Mouse (Mus musculus) adrenal gland, postnatal 14 days (tissue): ENCODE results near the gene Herc3. TPM values are rescaled to one million over a fixed set of nuclear protein-coding genes. Genes with fewer than 3 reads are reported as not detected.
"Not testable (repeated sequence)": the region's sequence is repeated elsewhere in the genome, so short reads cannot be mapped to it uniquely, and the experiment has no call there.

Experiments used
- DNase-seq: peaks from one replicate; pipeline ENCODE4 v3.0.0; 2021; ENCODE audit warnings: mixed read lengths
- long read RNA-seq, 2 experiments: library from polyadenylated mRNA; stranded (forward); transcript quantifications; one replicate each; pipeline ENCODE4 v2.0.0; 2021
- total RNA-seq: library from RNA; stranded (reverse); gene quantifications from 2 replicates; pipeline ENCODE4 v1.2.3, GENCODE M21; 2021

The Herc3 gene
- total RNA-seq = 35.3 and 43.8 TPM in 2 replicates
- long read RNA-seq, experiment 1, partial matches to known transcripts = 2 of 7 reads
- long read RNA-seq, experiment 1, other reads (novel, unspliced or antisense) = 5 of 7 reads
- long read RNA-seq, experiment 2, partial matches to known transcripts = 1 of 5 reads
- long read RNA-seq, experiment 2, other reads (novel, unspliced or antisense) = 4 of 5 reads

DNA sequence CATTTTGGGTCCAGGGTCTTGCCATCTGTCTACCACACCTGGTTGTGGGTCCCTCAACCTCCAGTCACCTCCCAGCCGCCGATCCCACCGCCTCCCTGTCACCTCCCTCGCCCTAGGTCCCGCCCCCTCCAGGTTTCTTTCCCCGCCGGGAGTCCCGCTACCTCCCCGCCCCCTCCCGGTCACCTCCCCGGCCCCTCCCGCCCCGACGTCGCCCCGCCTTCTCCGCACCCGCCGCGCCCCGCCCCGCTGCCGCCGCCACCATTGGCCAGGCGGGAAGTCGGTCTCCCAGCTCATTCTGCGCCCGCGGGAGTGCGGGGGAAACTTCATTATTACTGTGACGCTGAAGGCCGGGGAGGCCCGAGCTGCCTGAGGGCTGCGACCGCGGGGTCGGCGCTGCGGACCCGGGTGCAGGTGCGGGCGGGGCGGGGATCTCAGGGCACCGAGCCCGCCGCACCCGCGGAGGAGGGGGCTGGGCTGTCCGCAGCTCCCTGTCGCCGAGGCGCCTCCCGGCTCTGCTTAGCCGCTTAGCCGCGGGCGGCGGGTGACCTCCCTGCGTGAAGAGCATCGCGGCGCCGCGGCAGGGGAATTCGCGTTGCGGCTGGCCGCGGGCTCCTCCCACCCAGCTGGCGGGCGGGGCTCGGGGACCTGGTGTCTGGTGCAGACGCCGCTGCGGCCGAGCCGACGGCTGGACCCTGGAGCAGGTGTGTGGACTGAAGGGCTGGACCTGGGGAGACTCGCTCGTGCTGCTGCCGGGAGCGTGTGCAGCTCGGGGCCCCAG lies at the start of gene Herc3:
Gene Herc3, plus strand, starts transcription at position 234 of the 778 bp plus-strand sequence.
- peak; percentile 93 for DNase-seq

DNA sequence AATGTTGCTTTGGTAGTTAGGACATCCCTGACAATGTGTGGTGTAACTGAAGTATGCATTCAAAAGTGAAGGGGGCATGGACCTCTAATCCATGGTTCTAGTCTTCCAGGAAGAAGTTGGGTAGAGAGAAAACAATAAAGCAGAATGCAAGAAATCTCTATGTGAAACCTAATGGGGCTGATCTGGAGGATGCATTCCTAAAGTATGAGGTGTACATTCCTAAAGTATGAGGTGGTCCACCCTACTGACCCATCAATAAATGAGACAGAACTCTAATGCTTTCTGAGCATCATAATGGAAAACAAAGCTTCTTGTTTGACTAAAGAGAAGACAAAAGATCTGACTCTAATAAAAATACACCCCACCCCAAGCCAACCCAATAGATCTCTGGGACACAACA lies 29.9 kb upstream of the Herc3 start:
- no peak for DNase-seq

DNA sequence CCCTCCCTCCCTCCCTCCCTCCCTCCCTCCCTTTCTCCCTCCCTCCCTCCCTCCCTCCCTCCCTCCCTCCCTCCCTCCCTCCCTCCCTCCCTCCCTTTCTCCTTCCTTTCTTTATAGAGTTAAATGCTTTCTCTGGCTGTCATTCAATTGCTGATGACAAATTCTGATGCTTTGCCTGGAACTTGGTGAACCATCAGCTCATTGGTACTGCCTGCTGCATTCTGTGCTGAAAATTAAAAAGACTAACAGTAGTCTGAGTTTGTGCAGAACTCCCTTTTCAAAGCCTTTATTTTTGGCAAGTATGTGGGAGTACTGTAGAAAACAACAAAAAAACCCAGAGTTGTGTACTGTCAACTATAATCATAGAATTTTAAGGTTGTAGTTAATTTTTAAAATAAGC lies 16.9 kb upstream of the Herc3 start:
- DNase-seq = no peak

DNA sequence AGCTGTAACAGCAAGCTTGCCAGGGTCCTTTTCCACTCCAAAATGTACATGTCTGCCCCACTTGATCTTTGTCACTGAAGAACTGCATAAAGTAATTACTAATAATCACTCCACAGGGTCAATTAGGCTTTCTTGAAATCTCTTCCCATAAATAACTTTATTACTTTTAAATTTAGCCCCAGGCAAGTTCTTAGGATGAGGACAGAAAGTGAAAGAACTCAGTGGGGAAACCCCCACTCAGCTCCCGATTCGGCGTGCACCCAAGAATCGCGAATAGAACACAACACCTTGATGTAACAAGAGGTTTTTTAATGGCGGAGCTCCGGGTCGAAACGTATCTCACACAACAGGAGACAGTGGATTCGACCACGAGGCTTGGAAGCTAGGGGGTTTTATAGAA lies 14.2 kb upstream of the Herc3 start:
- DNase-seq = not testable (repeated sequence)

DNA sequence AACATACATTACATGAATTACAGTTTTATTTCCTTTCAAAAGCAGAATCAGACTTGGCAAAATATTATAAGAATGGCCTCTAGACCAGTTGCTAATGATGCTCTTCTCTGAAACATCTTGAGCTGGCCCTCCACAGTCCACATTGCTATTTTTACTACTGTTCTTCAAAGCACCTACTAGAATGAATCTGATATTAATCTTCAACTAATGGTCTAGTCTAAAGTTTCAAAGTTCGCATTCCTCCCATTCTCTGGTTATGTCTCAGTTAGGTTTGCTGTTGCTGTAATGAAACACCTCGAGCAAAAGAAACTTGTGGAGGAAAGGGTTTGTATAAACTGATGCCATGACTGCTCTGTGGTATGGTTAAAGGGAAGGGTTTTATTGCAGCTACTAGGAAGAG lies 5.6 kb upstream of the Herc3 start:
- DNase-seq = no peak

DNA sequence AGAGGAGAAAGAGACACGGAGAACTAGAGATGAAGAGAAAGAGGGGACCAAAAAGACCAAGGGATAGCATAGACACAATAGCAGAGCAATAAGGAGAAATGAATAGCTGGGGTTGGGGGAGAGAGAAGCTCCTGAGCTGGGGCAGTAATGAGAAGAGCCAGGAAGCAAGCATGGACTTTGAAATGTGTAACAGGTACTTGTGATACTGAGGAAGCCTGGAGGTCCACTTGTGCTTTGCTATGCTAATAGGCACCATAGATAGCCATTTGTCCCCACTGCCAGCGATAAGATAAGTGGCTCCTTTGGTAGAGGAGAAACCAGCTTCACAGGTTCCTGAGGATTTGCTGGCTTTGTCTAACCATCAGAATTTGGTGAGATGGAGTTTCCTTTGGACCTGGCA lies 5.2 kb upstream of the Herc3 start:
- DNase-seq = no peak

DNA sequence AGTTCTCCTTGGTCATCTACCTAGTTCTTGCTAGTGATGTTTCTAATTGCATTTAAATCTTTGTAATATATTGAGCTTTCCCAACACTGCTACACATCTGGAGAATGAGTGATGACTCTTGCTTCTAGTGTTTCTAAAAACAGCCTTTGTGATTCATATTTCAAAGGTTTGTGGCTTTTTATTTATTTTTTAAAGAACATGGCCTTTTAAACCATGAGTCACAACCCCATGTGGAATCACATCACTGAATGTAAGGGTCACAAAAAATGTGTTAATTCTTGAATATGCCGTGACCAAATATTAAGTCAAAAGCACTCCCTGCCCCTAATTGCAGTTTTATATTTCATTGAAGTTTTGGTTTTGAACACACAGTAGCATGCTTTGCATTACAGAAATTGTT lies 2.7 kb upstream of the Herc3 start:
- DNase-seq = no peak

DNA sequence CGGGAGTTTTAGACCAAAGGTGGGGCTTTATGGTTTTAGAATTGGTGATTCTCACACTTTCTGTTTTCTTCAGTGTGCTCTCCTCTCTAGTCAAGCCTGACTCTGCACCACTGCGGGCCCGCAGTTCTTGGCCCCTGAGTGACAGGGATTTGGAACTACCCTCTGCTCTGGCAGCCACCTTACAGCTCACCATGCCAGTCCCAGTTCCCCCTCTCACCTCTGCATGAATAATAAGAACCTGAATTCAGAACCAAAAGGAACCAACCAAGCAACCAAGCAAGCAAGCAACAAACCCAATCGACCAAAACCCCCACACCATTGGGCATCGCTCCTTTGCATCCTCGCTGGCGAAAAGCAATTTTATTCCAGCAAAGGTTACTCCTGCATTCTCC lies 429 bp upstream of the Herc3 start:
- no peak for DNase-seq

DNA sequence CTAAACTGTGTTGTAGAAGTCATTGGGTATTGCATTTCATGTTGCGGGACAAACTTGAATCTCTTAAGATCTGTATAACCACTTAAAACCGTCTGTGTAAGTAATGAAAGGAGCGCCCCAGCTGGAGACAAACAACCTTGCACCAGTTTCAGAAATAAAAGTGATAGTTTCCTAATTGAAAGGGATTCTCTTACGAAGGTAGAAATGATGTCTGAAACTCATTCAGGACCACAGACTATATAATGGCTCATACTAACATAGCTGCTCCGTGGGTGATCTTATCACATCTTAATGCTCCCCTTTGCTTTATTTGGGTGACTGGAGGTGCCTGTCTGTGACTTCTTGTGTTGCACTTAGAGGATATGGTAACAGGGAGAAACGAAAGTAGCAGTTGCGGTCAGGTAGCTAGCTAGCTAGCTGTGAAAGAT lies 1.3 kb downstream of the Herc3 start:
- peak; percentile 22 for DNase-seq

DNA sequence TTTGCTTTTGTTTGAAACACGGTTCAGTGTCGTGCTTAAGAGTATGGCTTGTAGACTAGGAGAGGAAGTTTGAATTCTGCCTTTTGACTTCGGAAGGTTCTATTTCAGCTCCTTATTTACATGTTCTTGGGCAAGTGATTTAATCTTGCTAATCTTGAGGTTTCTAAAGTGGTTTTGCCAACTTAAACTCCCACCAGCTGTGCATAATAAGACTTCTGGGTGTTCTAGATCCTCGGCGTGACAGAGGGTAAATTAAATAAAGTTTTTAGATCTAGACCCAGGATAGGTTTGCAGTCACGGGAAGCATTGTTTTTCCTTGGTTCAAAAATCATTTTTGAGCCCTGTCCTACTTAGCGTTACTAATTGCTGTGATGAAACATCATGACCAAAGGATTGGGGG lies 3.2 kb downstream of the Herc3 start:
- DNase-seq = no peak

DNA sequence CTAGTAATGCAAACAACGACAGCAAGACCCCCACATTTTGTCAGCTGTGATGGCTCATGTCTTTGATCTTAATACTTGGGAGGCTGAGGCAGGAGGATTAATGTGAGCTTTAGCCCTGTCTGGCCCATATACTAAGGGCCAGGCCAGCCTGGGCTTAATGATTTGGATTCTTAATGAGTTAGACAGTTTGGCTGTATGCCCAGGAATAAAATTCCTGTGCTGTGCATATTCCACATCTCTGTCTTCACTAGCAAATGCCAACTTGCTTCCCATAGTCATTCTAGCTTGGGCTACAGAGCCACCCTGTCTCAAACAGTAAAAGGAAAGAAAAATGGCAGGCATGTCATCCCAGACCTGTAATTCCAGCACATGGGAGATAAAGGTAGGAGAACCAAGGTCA lies 4.3 kb downstream of the Herc3 start:
- no peak for DNase-seq

DNA sequence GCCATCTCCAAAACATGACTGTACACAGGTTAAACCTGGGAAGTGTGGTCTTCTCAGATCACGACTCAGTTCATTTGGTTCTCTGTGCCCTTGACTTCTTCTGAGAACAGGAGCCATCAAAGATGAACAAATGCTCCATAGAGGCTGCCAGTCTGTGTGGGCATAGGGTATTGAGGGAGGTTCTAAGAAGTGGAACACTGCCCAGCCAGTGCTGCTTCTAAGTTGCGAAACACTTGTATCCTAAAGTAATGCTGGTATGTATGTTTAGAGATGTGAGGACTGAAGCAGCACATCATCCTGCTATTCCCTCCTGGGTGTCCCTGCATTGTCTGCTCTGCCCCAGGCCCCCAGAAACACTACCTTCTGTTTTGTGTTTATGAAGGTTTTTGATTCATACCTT lies 5.2 kb downstream of the Herc3 start:
- no peak for DNase-seq

DNA sequence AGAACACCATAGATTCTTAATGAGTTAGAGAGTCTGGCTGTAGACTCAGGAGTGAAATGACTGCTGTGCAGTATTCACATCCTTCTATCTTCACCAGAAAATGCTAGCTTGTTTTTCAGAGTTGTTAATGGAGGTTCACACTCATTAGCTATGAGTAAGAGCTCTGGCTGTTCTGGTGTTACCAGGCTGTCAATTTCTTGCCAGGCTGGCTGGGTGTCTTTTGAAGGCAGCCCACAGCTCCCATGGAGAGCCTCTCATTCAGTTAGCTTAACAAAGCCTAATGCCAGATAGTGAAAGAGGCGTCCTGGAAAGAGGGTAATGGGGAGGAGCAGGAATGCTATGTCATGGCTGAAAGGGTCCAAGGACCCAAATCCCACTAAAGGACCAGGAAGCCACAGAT lies 6.7 kb downstream of the Herc3 start:
- no peak for DNase-seq

DNA sequence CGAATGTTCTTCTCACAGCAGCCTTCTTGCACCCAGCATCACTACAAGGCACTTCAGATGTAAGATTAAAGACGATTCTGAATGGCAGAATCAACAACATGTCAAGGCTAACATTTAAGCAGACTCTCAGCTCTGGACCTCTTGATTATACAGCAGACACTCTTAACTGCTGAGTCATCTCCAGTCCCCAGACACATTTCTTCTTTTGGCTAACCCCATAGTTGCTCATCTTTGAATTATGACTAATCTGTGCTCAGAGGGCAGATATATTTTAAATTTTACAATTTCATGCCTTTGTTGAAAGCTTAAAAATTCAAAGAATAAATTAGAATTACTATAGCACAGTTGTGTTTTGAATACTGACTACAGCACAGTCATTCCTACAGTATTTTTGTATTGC lies 9.9 kb downstream of the Herc3 start:
- DNase-seq = no peak

DNA sequence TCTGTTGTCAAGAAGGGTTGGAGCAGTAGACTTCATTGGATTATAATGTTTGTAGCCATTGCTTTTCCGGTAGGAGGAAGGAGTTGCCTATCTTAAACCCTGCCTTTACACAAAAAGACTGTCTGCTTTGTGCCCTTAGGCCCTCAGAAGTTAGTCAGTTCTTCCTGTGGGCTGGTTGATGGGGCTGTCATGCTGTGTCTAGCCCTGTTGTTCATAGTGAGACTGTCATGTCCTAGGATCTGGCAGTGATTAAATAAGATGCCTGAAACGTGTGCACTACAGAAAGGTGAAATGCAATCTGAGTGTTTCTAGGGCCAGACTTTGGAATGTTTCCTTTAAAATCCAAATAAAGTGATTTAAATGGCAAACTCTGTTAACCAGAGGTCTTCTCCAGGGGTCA lies 10.9 kb downstream of the Herc3 start:
- DNase-seq = no peak

DNA sequence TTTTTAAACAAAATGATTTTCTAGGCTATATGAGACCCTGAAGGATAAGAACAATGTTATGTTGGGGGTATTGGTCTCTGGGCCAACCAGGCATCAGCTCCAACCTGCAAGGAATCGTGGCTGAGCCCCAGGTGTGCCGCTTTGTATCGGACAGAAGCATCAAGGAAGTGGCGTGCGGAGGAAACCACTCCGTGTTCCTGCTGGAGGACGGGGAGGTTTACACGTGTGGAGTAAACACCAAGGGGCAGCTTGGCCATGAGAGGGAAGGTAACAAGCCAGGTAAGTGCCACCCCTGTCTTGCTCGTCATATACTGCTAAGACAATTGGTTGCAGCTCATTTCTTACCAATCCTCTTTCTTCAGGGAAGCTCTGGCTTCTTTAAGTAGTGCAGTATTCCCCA lies 12.3 kb downstream of the Herc3 start:
- DNase-seq = no peak

DNA sequence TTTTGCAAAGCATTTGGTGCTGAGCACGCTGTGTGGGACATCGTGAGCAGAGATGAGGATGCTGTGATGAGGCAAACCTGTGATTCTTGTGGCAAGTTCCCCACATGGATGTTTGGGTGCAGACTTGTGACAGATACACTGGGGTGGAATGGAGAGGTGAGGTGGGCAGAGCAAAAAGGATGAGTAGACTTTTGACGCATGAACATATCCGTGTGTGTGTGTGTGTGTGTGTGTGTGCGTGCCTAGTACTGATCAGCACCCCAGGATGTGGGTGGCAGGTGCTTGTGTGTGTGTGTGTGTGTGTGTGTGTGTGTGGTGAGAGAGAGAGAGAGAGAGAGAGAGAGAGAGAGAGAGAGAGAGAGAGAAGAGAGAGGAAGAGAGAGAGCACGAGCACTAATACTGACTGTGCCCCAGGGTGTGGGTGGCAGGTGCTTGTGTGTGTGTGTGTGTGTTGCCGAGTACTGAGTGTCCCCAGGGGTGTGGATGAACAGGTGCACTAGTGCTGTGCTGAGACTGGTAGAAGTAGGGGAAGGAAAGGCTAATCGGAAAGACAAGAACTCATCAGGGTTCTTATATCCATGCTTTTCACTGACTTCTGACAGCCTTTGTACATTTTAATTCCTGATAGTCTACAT lies 13.0 kb downstream of the Herc3 start:
- DNase-seq = no peak

DNA sequence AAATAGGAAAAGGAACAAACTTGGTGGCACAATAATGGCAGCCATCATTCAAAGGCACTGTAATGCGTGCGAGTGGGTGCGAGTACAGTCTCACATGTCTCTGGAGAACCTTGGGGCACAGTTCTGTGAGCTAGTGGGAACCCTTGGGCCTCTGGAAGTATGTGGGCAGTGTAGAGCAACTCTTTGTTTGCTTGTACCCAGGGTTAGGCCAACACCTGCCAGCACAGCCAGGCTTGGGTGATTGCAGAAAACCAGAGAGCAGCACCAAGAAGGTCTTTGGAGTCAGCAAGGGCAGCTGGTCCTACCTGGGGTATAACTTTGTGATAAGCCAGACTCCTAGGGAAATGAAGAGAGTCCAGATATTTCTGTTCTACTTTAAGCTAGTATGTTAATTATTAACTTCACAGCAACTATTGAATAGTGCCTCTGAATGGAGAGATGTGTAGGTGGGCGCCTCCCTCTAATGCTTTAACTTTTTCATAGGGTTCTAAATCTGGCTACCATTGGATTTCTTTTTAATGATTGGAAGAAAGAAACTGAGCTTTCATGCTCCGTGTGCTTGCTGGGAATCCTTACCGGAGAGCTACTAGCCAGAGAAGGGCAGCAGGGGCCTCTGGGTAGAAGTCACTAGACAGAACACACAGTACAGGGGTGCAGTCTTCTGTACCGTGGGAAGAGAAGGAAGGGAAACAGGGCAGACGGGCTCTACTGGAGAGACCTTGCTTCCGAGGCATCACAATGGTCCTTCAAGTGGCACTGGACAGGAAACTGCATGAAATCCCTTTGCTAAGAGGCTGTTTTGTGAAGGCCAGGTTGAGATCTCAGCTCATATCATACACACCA lies 15.8 kb downstream of the Herc3 start:
- DNase-seq = no peak

DNA sequence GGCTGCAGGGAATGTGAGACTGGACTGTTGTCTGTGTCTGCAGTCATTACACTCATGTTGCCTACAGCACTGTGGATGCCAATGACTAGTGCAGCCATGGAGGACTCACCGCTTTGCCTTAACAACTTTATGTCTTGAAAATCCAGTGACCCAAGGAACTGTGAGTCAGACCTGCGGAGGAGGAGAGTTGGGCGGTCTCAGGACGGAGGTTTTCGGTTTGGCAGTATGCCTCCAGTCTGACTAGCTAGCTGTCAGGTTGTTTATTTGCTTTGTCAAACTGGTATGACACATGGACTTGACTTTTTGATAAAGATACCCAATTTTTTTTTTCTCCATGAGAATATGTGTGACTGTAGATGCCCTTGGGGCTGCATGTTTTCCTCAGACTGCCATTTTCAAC lies 16.6 kb downstream of the Herc3 start:
- DNase-seq = peak; percentile 75

DNA sequence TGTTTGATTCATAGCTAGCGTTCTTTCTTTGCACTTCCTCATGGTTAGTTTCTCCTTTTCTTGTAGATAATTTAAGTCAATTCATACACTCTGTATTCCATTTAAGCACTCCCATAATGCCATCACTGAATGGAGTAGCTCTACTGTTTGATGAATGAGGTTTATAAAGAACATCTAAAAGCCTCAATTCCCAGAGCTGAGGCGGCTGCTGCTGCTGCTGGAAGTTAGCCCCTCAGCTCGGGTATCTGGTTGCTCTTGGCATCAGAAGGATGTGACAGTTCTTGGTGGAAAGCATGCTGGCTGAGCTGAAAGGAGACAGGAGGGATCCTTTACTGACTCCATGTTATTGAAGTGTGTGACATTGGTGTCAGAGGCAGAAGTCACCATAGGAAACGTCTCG lies 18.1 kb downstream of the Herc3 start:
- no peak for DNase-seq

DNA sequence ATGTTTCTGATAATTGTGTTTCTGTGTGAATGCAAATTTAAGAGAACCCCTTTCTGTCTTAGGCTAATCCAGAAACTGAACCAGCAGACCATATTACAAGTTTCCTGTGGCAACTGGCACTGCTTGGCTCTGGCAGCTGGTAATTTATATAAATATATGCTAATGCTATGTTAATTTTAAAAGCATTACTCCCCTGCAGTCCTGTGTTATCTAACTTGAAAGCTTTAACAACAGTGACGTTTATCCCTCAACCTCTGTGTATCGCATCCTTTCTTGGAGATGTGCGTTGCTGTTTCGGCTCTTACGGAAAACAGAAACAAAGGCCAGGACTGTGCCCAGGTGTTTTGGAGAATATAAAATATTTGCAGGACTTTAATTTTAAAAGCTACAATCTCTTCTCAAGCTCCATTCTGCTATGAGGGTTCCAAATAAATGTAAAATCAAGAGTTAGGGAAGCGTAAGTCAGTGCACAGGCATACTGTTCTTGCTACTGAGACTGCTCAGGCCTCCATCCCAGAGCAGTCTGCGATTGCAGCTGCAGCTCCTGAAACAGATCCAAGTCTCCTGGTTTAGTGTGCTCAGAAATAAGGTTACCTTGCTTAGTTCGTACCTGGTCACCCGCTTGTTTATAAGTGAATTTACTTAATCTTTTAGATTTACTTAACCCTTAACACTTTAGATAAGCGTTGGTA lies 24.6 kb downstream of the Herc3 start:
- no peak for DNase-seq

DNA sequence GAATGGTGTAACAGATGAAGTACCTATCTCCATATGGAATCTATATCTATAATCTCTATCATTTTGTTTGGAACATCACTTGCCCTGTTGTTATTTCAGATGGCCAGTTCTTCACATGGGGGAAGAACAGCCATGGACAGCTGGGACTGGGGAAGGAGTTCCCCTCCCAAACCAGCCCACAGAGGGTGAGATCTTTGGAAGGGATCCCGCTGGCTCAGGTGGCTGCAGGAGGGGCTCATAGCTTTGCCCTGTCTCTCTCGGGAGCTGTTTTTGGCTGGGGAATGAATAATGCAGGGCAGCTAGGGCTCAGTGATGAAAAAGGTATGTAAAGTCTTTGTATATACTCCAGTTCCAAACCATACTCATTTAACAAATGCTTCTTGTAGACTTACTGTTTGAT lies 25.2 kb downstream of the Herc3 start:
- DNase-seq = no peak
